Mouse (Mus musculus): ENCODE results near the gene Trmt11. TPM values are rescaled to one million over a fixed set of nuclear protein-coding genes. Genes with fewer than 3 reads are reported as not detected.
"Not testable (repeated sequence)": the region's sequence is repeated elsewhere in the genome, so short reads cannot be mapped to it uniquely, and the experiment has no call there.

The Trmt11 gene
- polyA plus RNA-seq, 1 experiment, result 2.1 TPM

DNA sequence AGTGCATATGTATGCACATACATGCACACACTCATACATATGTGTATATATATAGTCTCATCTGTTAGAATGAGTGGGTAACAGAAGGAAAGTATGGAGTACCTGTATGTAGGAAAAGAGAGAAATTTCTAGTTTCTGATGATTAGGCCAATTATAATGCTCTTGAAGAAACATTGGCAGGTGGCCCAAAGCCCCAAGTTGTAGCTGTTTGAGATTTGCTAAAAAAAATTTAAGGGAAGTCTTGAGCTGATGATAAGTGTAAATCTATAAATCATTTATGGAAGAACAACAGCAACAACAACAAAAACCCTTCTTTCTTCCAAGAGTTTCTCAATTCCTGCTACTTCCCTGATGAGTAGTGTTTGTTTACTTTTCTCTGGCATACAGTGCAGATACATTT, 29.4 kb upstream of the Trmt11 start:
- Histone ChIP-seq H3K4me3 (no peak overlapping the region), H3ac (ENCODE audit: control insufficient read depth, insufficient read length) (no peak overlapping the region), H3K4me2 (ENCODE audit: low read depth) (no peak overlapping the region), H3K79me2 (ENCODE audit: control insufficient read depth, insufficient read depth) (no peaks in the 10 kb centered on the region), H3K36me3 (ENCODE audit: control insufficient read depth, insufficient read depth) (no peaks in the 10 kb centered on the region), H3K27me3 (ENCODE audit: control insufficient read depth, insufficient read depth, insufficient read length) (no peaks in the 10 kb centered on the region)
- TF ChIP-seq USF1 (IDR thresholded peaks at IDR 0.05; ENCODE audit: low read depth) (no peak), REST (IDR thresholded peaks at IDR 0.05; ENCODE audit: insufficient read depth, insufficient read length) (no peak), POLR2A (IDR thresholded peaks at IDR 0.05; ENCODE audit: insufficient read length, low read depth) (no peak)

GRCm38 (mm10) chr10:30629513-30629912, 29.0 kb upstream of the Trmt11 start, which contains the start of gene Hint3:
TSS of gene Hint3 (minus strand) at chr10:30629632.
- TF ChIP-seq POLR2A (IDR thresholded peaks at IDR 0.05; ENCODE audit: insufficient read length, low read depth) (no peak), REST (IDR thresholded peaks at IDR 0.05; ENCODE audit: insufficient read depth, insufficient read length) (no peak)
- Histone ChIP-seq H3K36me3 (ENCODE audit: control insufficient read depth, insufficient read depth) (no peaks in the 10 kb centered on the region), H3K27me3 (ENCODE audit: control insufficient read depth, insufficient read depth, insufficient read length) (no peaks in the 10 kb centered on the region), H3K4me2 (ENCODE audit: low read depth) (no peak within 1 kb of the TSS), H3K79me2 (ENCODE audit: control insufficient read depth, insufficient read depth) (no peaks in the 10 kb centered on the region), H3ac (ENCODE audit: control insufficient read depth, insufficient read length) (no peak within 1 kb of the TSS), H3K4me3 (no peak within 1 kb of the TSS)

GRCm38 (mm10) chr10:30628444-30628843, 27.9 kb upstream of the Trmt11 start:
- H3ac ChIP-seq (ENCODE audit: control insufficient read depth, insufficient read length); H3K4me3 ChIP-seq; H3K79me2 ChIP-seq (ENCODE audit: control insufficient read depth, insufficient read depth); H3K27me3 ChIP-seq (ENCODE audit: control insufficient read depth, insufficient read depth, insufficient read length); H3K4me2 ChIP-seq (ENCODE audit: low read depth); H3K36me3 ChIP-seq (ENCODE audit: control insufficient read depth, insufficient read depth): not testable (repeated sequence)

GRCm38 (mm10) chr10:30627548-30627947, 27.0 kb upstream of the Trmt11 start:
- Histone ChIP-seq H3K79me2 (ENCODE audit: control insufficient read depth, insufficient read depth) (no peaks in the 10 kb centered on the region), H3K4me3 (no peak overlapping the region), H3K27me3 (ENCODE audit: control insufficient read depth, insufficient read depth, insufficient read length) (no peaks in the 10 kb centered on the region), H3ac (ENCODE audit: control insufficient read depth, insufficient read length) (no peak overlapping the region), H3K4me2 (ENCODE audit: low read depth) (no peak overlapping the region), H3K36me3 (ENCODE audit: control insufficient read depth, insufficient read depth) (no peaks in the 10 kb centered on the region)
- no peak for TF ChIP-seq POLR2AphosphoS2 (IDR thresholded peaks at IDR 0.05; ENCODE audit: insufficient read length, low read depth)
- no peak for TF ChIP-seq POLR2A (IDR thresholded peaks at IDR 0.05; ENCODE audit: insufficient read length, low read depth)
- TF ChIP-seq SRF (IDR thresholded peaks at IDR 0.05; ENCODE audit: control insufficient read depth, insufficient read length, low read depth), result no peak
- no peak for TF ChIP-seq MYOG (IDR thresholded peaks at IDR 0.05; ENCODE audit: control insufficient read depth in 1 of 3, insufficient read depth in 1 of 3, insufficient read length in 2 of 3, low read depth in 2 of 3)
- no peak for TF ChIP-seq CEBPB (IDR thresholded peaks at IDR 0.05; ENCODE audit: insufficient read depth, poor library complexity, severe bottlenecking)
- no peak for TF ChIP-seq E2F4 (IDR thresholded peaks at IDR 0.05; ENCODE audit: insufficient read depth)

GRCm38 (mm10) chr10:30624161-30625019, 23.8 kb upstream of the Trmt11 start:
- TF ChIP-seq MYOG (IDR thresholded peaks at IDR 0.05; ENCODE audit: control insufficient read depth in 1 of 3, insufficient read depth in 1 of 3, insufficient read length in 2 of 3, low read depth in 2 of 3) (no peak), TCF12 (IDR thresholded peaks at IDR 0.05; ENCODE audit: insufficient read depth, poor library complexity, severe bottlenecking) (no peak), USF1 (IDR thresholded peaks at IDR 0.05; ENCODE audit: low read depth) (no peak), CEBPB (IDR thresholded peaks at IDR 0.05; ENCODE audit: insufficient read depth, poor library complexity, severe bottlenecking) (no peak), TCF3 (IDR thresholded peaks at IDR 0.05; ENCODE audit: insufficient read length, low read depth) (no peak)
- H3K27me3 ChIP-seq (ENCODE audit: control insufficient read depth, insufficient read depth, insufficient read length), result no peaks in the 10 kb centered on the region
- H3ac ChIP-seq (ENCODE audit: control insufficient read depth, insufficient read length), result no peak overlapping the region
- no peaks in the 10 kb centered on the region for H3K36me3 ChIP-seq (ENCODE audit: control insufficient read depth, insufficient read depth)
- H3K4me3 ChIP-seq, result no peak overlapping the region
- no peaks in the 10 kb centered on the region for H3K79me2 ChIP-seq (ENCODE audit: control insufficient read depth, insufficient read depth)
- no peak overlapping the region for H3K4me2 ChIP-seq (ENCODE audit: low read depth)

DNA sequence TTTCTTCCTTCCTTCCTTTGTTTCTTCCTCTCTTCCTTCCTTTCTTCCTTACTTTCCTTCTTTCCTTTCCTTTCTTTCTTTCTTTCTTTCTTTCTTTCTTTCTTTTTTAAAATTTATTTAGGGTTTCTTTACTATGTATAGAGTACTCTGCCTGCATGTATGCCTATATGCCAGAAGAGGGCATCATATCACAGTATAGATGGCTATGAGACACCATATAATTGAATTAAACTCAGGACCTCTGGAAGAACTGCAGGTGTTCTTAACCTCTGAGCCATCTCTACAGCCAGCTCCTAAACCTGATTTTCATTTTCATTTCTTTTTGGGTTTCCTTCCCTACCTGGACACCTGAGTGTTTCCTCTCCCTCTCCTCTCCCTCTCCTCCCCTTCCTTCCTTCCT, 22.4 kb upstream of the Trmt11 start:
- no peak overlapping the region for H3K4me2 ChIP-seq (ENCODE audit: low read depth)
- H3K4me3 ChIP-seq, result no peak overlapping the region
- H3K36me3 ChIP-seq (ENCODE audit: control insufficient read depth, insufficient read depth), result no peaks in the 10 kb centered on the region
- no peaks in the 10 kb centered on the region for H3K79me2 ChIP-seq (ENCODE audit: control insufficient read depth, insufficient read depth)
- TF ChIP-seq CEBPB (IDR thresholded peaks at IDR 0.05; ENCODE audit: insufficient read depth, poor library complexity, severe bottlenecking), result no peak
- TF ChIP-seq MYOG (IDR thresholded peaks at IDR 0.05; ENCODE audit: control insufficient read depth in 1 of 3, insufficient read depth in 1 of 3, insufficient read length in 2 of 3, low read depth in 2 of 3), result no peak
- TF ChIP-seq USF1 (IDR thresholded peaks at IDR 0.05; ENCODE audit: low read depth), result no peak
- no peak for TF ChIP-seq SRF (IDR thresholded peaks at IDR 0.05; ENCODE audit: control insufficient read depth, insufficient read length, low read depth)
- no peak for TF ChIP-seq POLR2A (IDR thresholded peaks at IDR 0.05; ENCODE audit: insufficient read length, low read depth)
- no peak for TF ChIP-seq E2F4 (IDR thresholded peaks at IDR 0.05; ENCODE audit: insufficient read depth)
- no peak for TF ChIP-seq TCF3 (IDR thresholded peaks at IDR 0.05; ENCODE audit: insufficient read length, low read depth)
- no peak for TF ChIP-seq TCF12 (IDR thresholded peaks at IDR 0.05; ENCODE audit: insufficient read depth, poor library complexity, severe bottlenecking)
- TF ChIP-seq REST (IDR thresholded peaks at IDR 0.05; ENCODE audit: insufficient read depth, insufficient read length), result no peak
- TF ChIP-seq MYOD1 (IDR thresholded peaks at IDR 0.05; ENCODE audit: control insufficient read depth in 1 of 3, insufficient read length in 2 of 3, low read depth in 2 of 3), result no peak
- H3ac ChIP-seq (ENCODE audit: control insufficient read depth, insufficient read length), result no peak overlapping the region
- no peaks in the 10 kb centered on the region for H3K27me3 ChIP-seq (ENCODE audit: control insufficient read depth, insufficient read depth, insufficient read length)

Measured in myocyte (in vitro differentiated cells).